Mouse (Mus musculus) hematopoietic stem cell, adult 5-6 weeks (primary cell): ENCODE data around the gene Pitpnm3. TPM values are rescaled to one million over a fixed set of nuclear protein-coding genes. Genes with fewer than 3 reads are reported as not detected.

ENCODE experiments used
- ATAC-seq, 2 experiments: fragments of 125-278 bp in 1 of 2; replicated peaks in 1 of 2; 2 replicates each; pipeline ENCODE4 v1.8.0; 2016 to 2017; ENCODE audit warnings: inconsistent platforms in 2 of 2, mild to moderate bottlenecking in 2 of 2, moderate number of reproducible peaks in 2 of 2, low read depth in 1 of 2, moderate TSS enrichment in 1 of 2; ENCODE audit not compliant: low FRiP score in 2 of 2, poor library complexity in 2 of 2, severe bottlenecking in 2 of 2, insufficient read depth in 1 of 2, low TSS enrichment in 1 of 2
- total RNA-seq: library from RNA; stranded (forward); fragments of 172-1452, 232-1000 nt; gene quantifications from 2 replicates; pipeline ENCODE4 v1.2.3, GENCODE M21; 2017

The Pitpnm3 gene
- total RNA-seq, 1 experiment from 2014 or later, result not detected

GRCm38 (mm10) chr11:72113296-72113695, 22.3 kb downstream of the Pitpnm3 start:
- ATAC-seq, result no peak

GRCm38 (mm10) chr11:72110726-72111125, 24.9 kb downstream of the Pitpnm3 start:
- no peak for ATAC-seq

DNA sequence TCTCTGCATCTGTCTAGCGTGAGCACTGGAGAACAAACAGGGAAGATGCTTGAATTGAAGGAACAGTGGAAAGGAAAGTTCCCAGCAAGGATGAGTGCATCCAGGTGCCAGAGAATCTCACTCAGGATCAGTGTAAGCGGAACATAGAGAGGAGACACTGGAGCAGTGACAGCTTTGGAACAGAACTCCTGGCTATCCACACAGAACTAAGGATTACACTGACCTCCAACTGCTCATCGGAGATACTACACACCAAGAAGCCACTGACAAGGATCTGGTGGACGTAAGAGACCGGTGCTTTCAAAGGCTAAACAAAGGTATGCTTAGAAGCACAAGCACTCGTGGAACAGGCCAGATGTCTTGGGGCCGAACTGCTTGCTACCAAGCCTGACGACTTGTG, 31.4 kb downstream of the Pitpnm3 start:
- no peak for ATAC-seq

- ATAC-seq, result no peak
These were observed 32.0 kb downstream of the Pitpnm3 start for GRCm38 (mm10) chr11:72103530-72103929.

GRCm38 (mm10) chr11:72100996-72101395, 34.6 kb downstream of the Pitpnm3 start:
- no peak for ATAC-seq

DNA sequence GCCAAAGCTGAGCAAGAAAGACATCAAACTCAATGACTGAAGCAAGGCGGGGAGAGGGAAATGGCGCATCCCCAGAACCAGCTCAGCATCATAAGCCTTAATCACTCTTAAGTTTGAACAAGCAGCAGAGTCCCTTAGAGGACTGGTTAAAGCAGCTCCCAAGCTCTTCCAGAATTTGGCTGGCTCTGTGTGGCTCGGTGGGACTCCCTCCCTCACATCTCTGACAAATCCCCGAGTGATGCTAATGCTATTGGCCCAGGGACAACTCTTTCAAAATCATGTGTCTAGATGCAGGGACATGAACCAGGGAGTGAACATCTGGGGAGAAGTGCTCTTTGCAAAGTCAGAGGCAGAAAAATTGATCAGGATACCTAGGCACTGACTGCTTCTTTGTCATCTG, 36.4 kb downstream of the Pitpnm3 start:
- ATAC-seq, result no peak

DNA sequence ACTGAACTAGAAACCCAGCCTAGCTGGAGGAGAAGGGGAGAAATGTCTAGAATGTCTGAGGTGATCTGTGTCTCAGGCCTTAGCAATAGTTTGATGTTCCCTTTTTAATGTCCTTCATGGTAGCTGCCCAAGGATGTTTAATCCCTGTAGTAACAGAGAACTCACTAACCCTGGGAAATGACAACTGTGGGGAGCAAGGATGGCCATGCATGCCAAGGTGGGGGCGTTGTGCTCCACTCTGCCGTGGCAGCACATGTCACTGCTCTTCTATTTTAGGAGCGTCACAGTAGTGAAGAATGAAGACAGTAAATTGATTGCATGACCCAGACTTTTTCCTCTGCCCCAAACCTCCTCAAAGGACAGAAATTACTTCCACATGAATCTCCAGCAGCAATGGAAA, 37.6 kb downstream of the Pitpnm3 start:
- no peak for ATAC-seq

GRCm38 (mm10) chr11:72095994-72096393, 39.6 kb downstream of the Pitpnm3 start:
- ATAC-seq, result no peak

- ATAC-seq, result no peak
These were observed 41.1 kb downstream of the Pitpnm3 start for GRCm38 (mm10) chr11:72094442-72094841.

GRCm38 (mm10) chr11:72092390-72092789, 43.2 kb downstream of the Pitpnm3 start:
- ATAC-seq, result no peak

GRCm38 (mm10) chr11:72086251-72087046, 49.1 kb downstream of the Pitpnm3 start:
- ATAC-seq, result no peak

DNA sequence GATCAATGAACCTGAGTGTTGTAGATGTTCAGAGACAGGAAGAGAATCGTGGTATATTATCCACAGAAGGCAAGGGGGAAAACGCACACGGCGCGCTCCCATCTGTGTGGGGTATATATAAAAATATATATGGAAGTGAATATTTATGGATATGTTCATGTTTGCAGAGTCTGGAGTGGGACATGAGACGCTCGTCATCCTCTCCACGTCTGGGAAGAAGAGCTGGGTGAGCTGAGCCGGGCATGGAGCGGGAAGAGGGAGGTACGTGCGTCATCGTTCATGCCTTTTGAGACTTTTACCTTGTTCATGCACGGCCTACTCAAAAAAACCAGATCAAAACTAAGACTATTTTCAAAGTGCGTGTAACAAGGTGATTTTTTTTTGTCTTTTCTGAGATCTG, 51.2 kb downstream of the Pitpnm3 start:
- ATAC-seq, result no peak

DNA sequence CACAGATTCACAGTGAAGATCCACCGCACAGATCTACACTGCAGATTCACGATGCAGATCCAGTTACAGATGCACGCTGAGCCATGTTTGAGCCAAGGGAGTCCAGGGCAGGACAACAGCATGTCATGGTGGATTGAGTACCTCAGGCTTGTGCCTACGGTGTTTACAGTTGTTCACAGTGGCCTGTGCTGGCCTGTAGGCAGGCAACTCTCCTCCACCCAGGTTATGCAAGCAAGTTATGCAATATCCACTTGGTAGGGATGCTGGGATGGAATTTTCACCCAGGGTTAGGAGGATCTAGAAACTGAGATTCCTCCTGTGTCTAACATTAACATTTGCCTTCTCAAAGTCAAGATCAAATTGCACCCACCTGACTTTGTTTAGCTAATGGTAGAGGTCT, 53.0 kb downstream of the Pitpnm3 start:
- ATAC-seq, result no peak

- no peak for ATAC-seq
These were observed 55.1 kb downstream of the Pitpnm3 start for GRCm38 (mm10) chr11:72080461-72080860.

- ATAC-seq, result no peak
These were observed 56.9 kb downstream of the Pitpnm3 start for GRCm38 (mm10) chr11:72078647-72079046.

GRCm38 (mm10) chr11:72078056-72078455, 57.5 kb downstream of the Pitpnm3 start:
- ATAC-seq, result no peak

DNA sequence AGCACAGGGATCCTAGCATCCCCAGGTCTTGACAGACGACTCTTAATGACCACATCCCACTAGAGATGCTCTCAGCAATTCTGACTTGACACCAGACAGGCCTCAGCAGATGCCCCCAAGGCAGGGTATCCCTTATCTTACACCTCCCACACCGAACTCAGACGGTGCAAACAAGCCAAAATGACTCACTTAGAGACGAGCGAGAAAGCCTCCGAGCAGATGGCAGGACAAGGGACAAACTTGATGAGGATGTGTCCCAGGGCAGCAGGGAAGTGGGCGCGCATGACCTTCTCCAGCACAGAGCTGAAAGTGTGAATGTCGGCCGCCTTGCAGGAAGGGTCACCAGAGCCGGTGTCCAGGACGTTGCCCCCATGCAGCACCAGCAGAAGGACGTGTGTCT, 61.3 kb downstream of the Pitpnm3 start:
- no peak for ATAC-seq

DNA sequence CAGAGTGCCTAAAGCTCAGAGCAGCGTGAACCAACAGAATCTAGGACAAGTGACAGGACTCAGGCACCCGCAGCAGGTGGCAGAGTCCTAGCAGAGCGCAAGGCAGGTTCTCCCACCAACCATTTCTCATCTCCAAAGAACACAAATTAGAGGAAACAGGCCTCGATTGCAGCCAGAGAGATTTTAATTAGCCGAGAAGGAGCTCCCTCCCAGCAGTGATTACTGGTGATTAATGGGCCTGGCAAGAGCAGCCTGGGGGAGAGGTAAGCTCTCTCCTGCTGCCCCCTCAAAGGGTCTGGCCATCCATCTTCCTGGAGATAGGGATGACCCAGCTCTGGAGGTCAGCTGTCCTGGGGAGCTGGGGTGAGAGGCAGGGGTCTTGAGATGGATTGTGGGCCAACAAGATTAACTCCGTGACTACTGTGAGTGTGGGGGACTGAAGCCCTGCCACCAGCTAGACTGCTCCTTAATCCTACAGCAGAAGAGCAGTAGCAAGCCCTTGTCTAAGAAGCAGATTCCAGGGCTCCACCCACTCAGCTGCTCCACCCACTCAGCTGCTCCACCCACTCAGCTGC, 63.2 kb downstream of the Pitpnm3 start:
- no peak for ATAC-seq

DNA sequence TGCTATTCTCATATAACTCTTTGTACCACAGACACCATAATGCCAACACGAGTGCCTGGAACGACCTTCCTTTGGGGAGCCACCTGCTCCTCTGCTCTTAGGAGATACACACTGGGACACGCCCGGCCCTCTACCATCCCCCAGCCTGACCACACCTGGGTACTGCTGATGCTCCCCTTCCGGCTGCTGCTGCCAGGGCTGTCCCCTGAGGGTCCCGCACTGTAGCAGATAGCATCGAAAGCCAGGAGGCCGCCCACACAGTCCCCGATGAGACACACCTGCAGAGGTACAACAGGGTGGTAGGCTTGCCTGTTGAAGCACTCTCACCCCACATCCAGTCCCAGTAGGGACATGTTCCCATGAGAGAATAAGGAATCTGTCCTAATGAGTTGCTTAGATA, 64.8 kb downstream of the Pitpnm3 start:
- no peak for ATAC-seq
